Mouse (Mus musculus) neural tube, embryonic 13.5 days (tissue): ENCODE measurements at regions not wholly inside any gene's neighbourhood (a gene's known extent, or its start where the extent isn't known, plus 50 kb on each side); places are given as distances from the start of the nearest gene placed in this dataset.
A peak's percentile ranks its signal among the peaks of the same experiment; 100 is the strongest.

ENCODE experiments used
- ATAC-seq: fragments of 200-750 bp; cut with Nextera tagmentation; 2 replicates; pipeline ENCODE4 v1.8.0; 2017; ENCODE audit warnings: low read depth, mild to moderate bottlenecking, moderate TSS enrichment, moderate library complexity
- H3K27ac ChIP-seq: fragments of 300-500 bp; sonication (generic); replicated peaks from 2 replicates; pipeline ENCODE4 v1.5.1; 2015; ENCODE audit warnings: moderate library complexity, mild to moderate bottlenecking, inconsistent platforms
- H3K27me3 ChIP-seq: fragments of 300-500 bp; sonication (generic); 2 replicates; pipeline ENCODE4 v1.6.1; 2015; ENCODE audit warnings: mild to moderate bottlenecking, inconsistent platforms
- H3K36me3 ChIP-seq: fragments of 300-500 bp; sonication (generic); 2 replicates; pipeline ENCODE4 v1.6.1; 2015; ENCODE audit warnings: mild to moderate bottlenecking, inconsistent platforms
- H3K4me1 ChIP-seq: fragments of 300-500 bp; sonication (generic); replicated peaks from 2 replicates; pipeline ENCODE4 v1.6.1; 2015; ENCODE audit warnings: inconsistent platforms
- H3K4me2 ChIP-seq: fragments of 300-500 bp; sonication (generic); 2 replicates; pipeline ENCODE4 v1.6.1; 2015; ENCODE audit warnings: inconsistent platforms, mild to moderate bottlenecking, moderate library complexity
- H3K4me3 ChIP-seq: fragments of 300-500 bp; sonication (generic); 2 replicates; pipeline ENCODE4 v1.5.1; 2015; ENCODE audit warnings: mild to moderate bottlenecking, inconsistent platforms
- H3K9ac ChIP-seq: fragments of 300-500 bp; sonication (generic); 2 replicates; pipeline ENCODE4 v1.6.1; 2015; ENCODE audit warnings: moderate library complexity, mild to moderate bottlenecking, inconsistent platforms
- H3K9me3 ChIP-seq: fragments of 300-500 bp; sonication (generic); 2 replicates; pipeline ENCODE4 v1.6.1; 2016; ENCODE audit warnings: inconsistent platforms
- WGBS: fragments of 180-500 bp; shearing (Covaris S2); methylation state at CpG from one replicate; pipeline ENCODE4 v1.1.7; 2015; 5-methylcytosine and 5-hydroxymethylcytosine counted together

- no peak for ATAC-seq
- no peak overlapping the region for H3K4me2 ChIP-seq
- WGBS, result 69% methylated on average over 2 of the region's 2 CpGs
Measured at GRCm38 (mm10) chr10:51930266-51930665, 92.0 kb upstream of the Vgll2 start.

GRCm38 (mm10) chr10:51930696-51931095 is 91.6 kb upstream of the Vgll2 start:
- no peaks in the 10 kb centered on the region for H3K4me1 ChIP-seq
- no peak overlapping the region for H3K4me2 ChIP-seq
- no peaks in the 10 kb centered on the region for H3K36me3 ChIP-seq
- no peaks in the 10 kb centered on the region for H3K9me3 ChIP-seq
- whole genome bisulfite sequencing, result 85% methylated on average over 1 of the region's 1 CpGs
- H3K27ac ChIP-seq, result no peak overlapping the region
- ATAC-seq, result no peak
- no peak overlapping the region for H3K4me3 ChIP-seq
- no peak overlapping the region for H3K9ac ChIP-seq
- no peaks in the 10 kb centered on the region for H3K27me3 ChIP-seq

More at GRCm38 (mm10) chr10:51930266-51930665, 92.0 kb upstream of the Vgll2 start:
- no peaks in the 10 kb centered on the region for H3K27me3 ChIP-seq
- no peaks in the 10 kb centered on the region for H3K9me3 ChIP-seq
- H3K27ac ChIP-seq, result no peak overlapping the region
- no peaks in the 10 kb centered on the region for H3K4me1 ChIP-seq
- no peak overlapping the region for H3K9ac ChIP-seq
- H3K4me3 ChIP-seq, result no peak overlapping the region
- no peaks in the 10 kb centered on the region for H3K36me3 ChIP-seq

- Histone ChIP-seq H3K4me3 (no peak overlapping the region), H3K9ac (no peak overlapping the region), H3K4me2 (no peak overlapping the region), H3K27ac (no peak overlapping the region), H3K4me1 (no peaks in the 10 kb centered on the region), H3K27me3 (no peaks in the 10 kb centered on the region), H3K9me3 (no peaks in the 10 kb centered on the region), H3K36me3 (no peaks in the 10 kb centered on the region)
- ATAC-seq, result no peak
- WGBS, result 79% methylated on average over 3 of the region's 3 CpGs
Measured at GRCm38 (mm10) chr10:51935482-51935881, 86.8 kb upstream of the Vgll2 start.

GRCm38 (mm10) chr10:51941192-51941591 is 81.1 kb upstream of the Vgll2 start:
- no peak overlapping the region for H3K9ac ChIP-seq
- 82% methylated on average over 2 of the region's 2 CpGs for WGBS
- no peak for ATAC-seq

GRCm38 (mm10) chr10:51945701-51946100 is 76.6 kb upstream of the Vgll2 start:
- Histone ChIP-seq H3K4me3 (no peak overlapping the region), H3K4me2 (no peak overlapping the region), H3K36me3 (no peaks in the 10 kb centered on the region), H3K27me3 (no peaks in the 10 kb centered on the region), H3K9ac (no peak overlapping the region), H3K27ac (no peak overlapping the region), H3K9me3 (no peaks in the 10 kb centered on the region), H3K4me1 (no peaks in the 10 kb centered on the region)
- 41% methylated on average over 4 of the region's 4 CpGs for WGBS
- no peak; the same call in 1 of the 2 replicates for ATAC-seq

More at GRCm38 (mm10) chr10:51941192-51941591, 81.1 kb upstream of the Vgll2 start:
- Histone ChIP-seq H3K27me3 (no peaks in the 10 kb centered on the region), H3K4me3 (no peak overlapping the region), H3K36me3 (no peaks in the 10 kb centered on the region), H3K4me2 (no peak overlapping the region), H3K27ac (no peak overlapping the region), H3K4me1 (no peaks in the 10 kb centered on the region), H3K9me3 (no peaks in the 10 kb centered on the region)

GRCm38 (mm10) chr10:51946189-51946588 is 76.1 kb upstream of the Vgll2 start:
- H3K4me1 ChIP-seq, result no peaks in the 10 kb centered on the region
- H3K4me2 ChIP-seq, result no peak overlapping the region
- no peaks in the 10 kb centered on the region for H3K36me3 ChIP-seq
- no peak overlapping the region for H3K9ac ChIP-seq
- no peaks in the 10 kb centered on the region for H3K9me3 ChIP-seq
- no peak for ATAC-seq
- no peaks in the 10 kb centered on the region for H3K27me3 ChIP-seq
- no peak overlapping the region for H3K4me3 ChIP-seq
- no peak overlapping the region for H3K27ac ChIP-seq

GRCm38 (mm10) chr10:51946881-51947280 is 75.4 kb upstream of the Vgll2 start:
- Histone ChIP-seq H3K27me3 (no peaks in the 10 kb centered on the region), H3K4me3 (no peak overlapping the region), H3K4me2 (no peak overlapping the region), H3K4me1 (no peaks in the 10 kb centered on the region), H3K9ac (no peak overlapping the region), H3K36me3 (no peaks in the 10 kb centered on the region), H3K9me3 (no peaks in the 10 kb centered on the region), H3K27ac (no peak overlapping the region)
- ATAC-seq, result no peak

- H3K36me3 ChIP-seq, result no peaks in the 10 kb centered on the region
- no peak for ATAC-seq
- 87% methylated on average over 1 of the region's 1 CpGs for WGBS
Measured at GRCm38 (mm10) chr10:51950016-51950415, 72.3 kb upstream of the Vgll2 start.

GRCm38 (mm10) chr10:51952021-51952420 is 70.3 kb upstream of the Vgll2 start:
- no peaks in the 10 kb centered on the region for H3K9me3 ChIP-seq
- WGBS, result 71% methylated on average over 4 of the region's 4 CpGs
- no peak for ATAC-seq
- no peak overlapping the region for H3K4me2 ChIP-seq
- H3K4me3 ChIP-seq, result no peak overlapping the region
- no peak overlapping the region for H3K9ac ChIP-seq
- no peak overlapping the region for H3K27ac ChIP-seq
- no peaks in the 10 kb centered on the region for H3K36me3 ChIP-seq
- H3K27me3 ChIP-seq, result no peaks in the 10 kb centered on the region
- H3K4me1 ChIP-seq, result no peaks in the 10 kb centered on the region

More at GRCm38 (mm10) chr10:51950016-51950415, 72.3 kb upstream of the Vgll2 start:
- Histone ChIP-seq H3K9me3 (no peaks in the 10 kb centered on the region), H3K4me2 (no peak overlapping the region), H3K4me1 (no peaks in the 10 kb centered on the region), H3K4me3 (no peak overlapping the region), H3K9ac (no peak overlapping the region), H3K27ac (no peak overlapping the region), H3K27me3 (no peaks in the 10 kb centered on the region)

GRCm38 (mm10) chr10:51956493-51956892 is 65.8 kb upstream of the Vgll2 start:
- no peaks in the 10 kb centered on the region for H3K36me3 ChIP-seq

GRCm38 (mm10) chr10:51961497-51961896 is 60.8 kb upstream of the Vgll2 start:
- H3K27ac ChIP-seq, result no peak overlapping the region; the same call in 1 of the 2 replicates
- H3K9ac ChIP-seq, result no peak overlapping the region
- ATAC-seq, result peak; percentile 94
- no peak overlapping the region for H3K4me2 ChIP-seq
- H3K36me3 ChIP-seq, result no peaks in the 10 kb centered on the region
- H3K4me1 ChIP-seq, result peaks cover 4% of the 10 kb centered on the region
- 0% methylated on average over 2 of the region's 2 CpGs for WGBS
- H3K9me3 ChIP-seq, result no peaks in the 10 kb centered on the region
- H3K27me3 ChIP-seq, result no peaks in the 10 kb centered on the region
- H3K4me3 ChIP-seq, result no peak overlapping the region

More at GRCm38 (mm10) chr10:51956493-51956892, 65.8 kb upstream of the Vgll2 start:
- Histone ChIP-seq H3K9ac (no peak overlapping the region), H3K9me3 (no peaks in the 10 kb centered on the region), H3K27me3 (no peaks in the 10 kb centered on the region), H3K27ac (no peak overlapping the region), H3K4me3 (no peak overlapping the region), H3K4me2 (no peak overlapping the region), H3K4me1 (peaks cover 2% of the 10 kb centered on the region)
- 90% methylated on average over 1 of the region's 1 CpGs for WGBS
- ATAC-seq, result no peak

GRCm38 (mm10) chr10:51963671-51964070 is 58.6 kb upstream of the Vgll2 start:
- Histone ChIP-seq H3K4me2 (no peak overlapping the region), H3K27ac (no peak overlapping the region), H3K4me3 (no peak overlapping the region), H3K9ac (no peak overlapping the region), H3K36me3 (no peaks in the 10 kb centered on the region), H3K4me1 (peaks cover 4% of the 10 kb centered on the region), H3K27me3 (no peaks in the 10 kb centered on the region), H3K9me3 (no peaks in the 10 kb centered on the region)
- WGBS, result 100% methylated on average over 1 of the region's 1 CpGs
- no peak for ATAC-seq

GRCm38 (mm10) chr10:51970113-51970512 is 52.2 kb upstream of the Vgll2 start:
- H3K4me2 ChIP-seq, result no peak overlapping the region
- no peak overlapping the region for H3K27ac ChIP-seq
- no peaks in the 10 kb centered on the region for H3K27me3 ChIP-seq
- H3K4me3 ChIP-seq, result no peak overlapping the region
- H3K9me3 ChIP-seq, result no peaks in the 10 kb centered on the region
- no peak for ATAC-seq
- H3K9ac ChIP-seq, result no peak overlapping the region
- 76% methylated on average over 9 of the region's 9 CpGs for WGBS
- H3K4me1 ChIP-seq, result no peaks in the 10 kb centered on the region
- no peaks in the 10 kb centered on the region for H3K36me3 ChIP-seq
